Mouse (Mus musculus) adrenal gland, postnatal 10 days (tissue): ENCODE results near the gene Svopl. TPM values are rescaled to one million over a fixed set of nuclear protein-coding genes. Genes with fewer than 3 reads are reported as not detected.

Source experiments
- DNase-seq: peaks from one replicate; pipeline ENCODE4 v3.0.0; 2021; ENCODE audit warnings: mixed read lengths
- total RNA-seq, 2 experiments: library from RNA; stranded (reverse); gene quantifications; 2 replicates each; pipeline ENCODE4 v1.2.3; 2021

Svopl gene
- total RNA-seq, 2 experiments from 2014 or later, result 1.9 to 3.4 TPM

GRCm38 (mm10) chr6:38031924-38032540 is 14.8 kb downstream of the Svopl start:
- peak; percentile 55 for DNase-seq

GRCm38 (mm10) chr6:38028205-38028604 is 18.6 kb downstream of the Svopl start:
- no peak for DNase-seq

- peak; percentile 13 for DNase-seq
Observed at GRCm38 (mm10) chr6:38027771-38028170, 19.0 kb downstream of the Svopl start.

- DNase-seq, result no peak
Observed at GRCm38 (mm10) chr6:38023284-38023683, 23.5 kb downstream of the Svopl start.

GRCm38 (mm10) chr6:38021406-38021805 is 25.4 kb downstream of the Svopl start:
- no peak for DNase-seq

- no peak for DNase-seq
Observed at GRCm38 (mm10) chr6:38012829-38013228, 34.0 kb downstream of the Svopl start.

GRCm38 (mm10) chr6:38007459-38007858 is 39.3 kb downstream of the Svopl start:
- DNase-seq, result peak; percentile 64

- no peak for DNase-seq
Observed at GRCm38 (mm10) chr6:37967386-37967785, 79.4 kb downstream of the Svopl start.

- no peak for DNase-seq
Observed at GRCm38 (mm10) chr6:37951306-37951705, 95.5 kb downstream of the Svopl start.

GRCm38 (mm10) chr6:37936498-37936897 is 110.3 kb downstream of the Svopl start:
- DNase-seq, result no peak

Other genes with a start within 250 kb of the Svopl start
- 10 to 100 TPM; 39.2 to 49.9 TPM for gene Trim24, start 176.2 kb downstream of the Svopl start, total RNA-seq
- not detected for gene Tmem213, start 62.3 kb upstream of the Svopl start, total RNA-seq
- gene Atp6v0a4, start 77.6 kb upstream of the Svopl start, total RNA-seq, result 1 to 10 TPM; 4.0 to 5.4 TPM
- 1 to 10 TPM; 4.1 to 5.1 TPM for gene D630045J12Rik, start 207.0 kb upstream of the Svopl start, total RNA-seq